Mouse (Mus musculus): ENCODE measurements around the gene BB287469. TPM values are rescaled to one million over a fixed set of nuclear protein-coding genes. Genes with fewer than 3 reads are reported as not detected.
"Not testable (repeated sequence)": the region's sequence is repeated elsewhere in the genome, so short reads cannot be mapped to it uniquely, and the experiment has no call there.

Gene BB287469
- not detected in 2 replicates for polyA plus RNA-seq (2015; fragmentation: Nextera tagmentation; extraction: Ambion mirVana)

GRCm38 (mm10) chr12:87816277-87816676 is at the start of gene BB287469:
Gene BB287469 (plus strand): TSS chr12:87816577.
- WGBS, result 82% methylated on average over 2 of the region's 6 CpGs
- H3K4me3 ChIP-seq (replicated peaks); H3K27ac ChIP-seq; ATAC-seq; H3K9ac ChIP-seq; H3K36me3 ChIP-seq; H3K27me3 ChIP-seq (replicated peaks); H3K4me1 ChIP-seq (replicated peaks); H3K4me2 ChIP-seq (replicated peaks); H3K9me3 ChIP-seq: not testable (repeated sequence)

DNA sequence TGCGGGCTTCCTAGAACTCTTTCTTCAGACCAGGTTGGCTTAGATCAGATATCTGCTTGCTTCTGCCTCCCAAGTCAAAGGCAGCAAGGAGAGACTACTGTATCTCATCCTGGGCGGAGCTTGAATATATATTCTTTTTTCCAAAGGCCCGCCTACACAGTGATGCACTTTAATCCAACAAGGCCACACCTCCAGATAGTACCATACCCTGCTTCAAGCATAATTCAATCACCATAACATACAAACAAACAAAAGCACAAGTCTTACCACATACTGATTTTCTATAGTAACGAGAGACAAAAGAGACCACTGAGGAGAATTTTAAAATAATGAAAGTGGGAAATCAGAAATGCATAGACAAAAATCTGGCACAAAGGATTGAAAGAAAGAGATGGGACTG is 40.7 kb upstream of the BB287469 start, which contains the start of gene Gm21319:
Gm21319 (minus strand) TSS at position 101 of the 400 bp plus-strand sequence.
- not testable (repeated sequence) for H3K4me2 ChIP-seq (replicated peaks); H3K4me1 ChIP-seq (replicated peaks); ATAC-seq; H3K9ac ChIP-seq; H3K4me3 ChIP-seq (replicated peaks); H3K27me3 ChIP-seq (replicated peaks); H3K36me3 ChIP-seq; H3K9me3 ChIP-seq; H3K27ac ChIP-seq
- 87% methylated on average over 4 of the region's 4 CpGs for WGBS

DNA sequence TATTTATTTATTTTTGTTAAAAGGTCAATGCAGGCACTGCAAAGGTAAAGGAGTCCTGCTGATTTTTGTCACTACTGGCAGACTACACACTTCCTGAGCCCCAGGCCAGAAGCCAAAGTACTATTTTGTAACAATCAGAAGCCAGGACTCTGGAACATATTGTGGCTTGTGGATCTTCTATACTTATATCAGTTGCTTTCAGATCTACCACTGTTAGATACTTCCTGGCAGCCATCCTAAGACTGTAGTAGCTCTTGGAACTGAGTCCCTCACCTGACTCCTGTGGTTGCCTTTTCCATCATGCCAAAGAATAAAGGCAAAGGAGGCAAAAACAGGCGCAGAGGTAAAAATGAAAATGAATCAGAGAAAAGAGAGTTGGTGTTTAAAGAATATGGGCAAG is 21.2 kb upstream of the BB287469 start, which contains the start of gene Gm21936:
Gm21936 (plus strand) TSS at position 301 of the 400 bp plus-strand sequence.
- not testable (repeated sequence) for H3K27me3 ChIP-seq (replicated peaks); H3K9ac ChIP-seq; H3K4me1 ChIP-seq (replicated peaks); H3K4me3 ChIP-seq (replicated peaks); H3K9me3 ChIP-seq; H3K36me3 ChIP-seq; H3K4me2 ChIP-seq (replicated peaks); ATAC-seq; H3K27ac ChIP-seq
- WGBS, result 90% methylated on average over 1 of the region's 1 CpGs

DNA sequence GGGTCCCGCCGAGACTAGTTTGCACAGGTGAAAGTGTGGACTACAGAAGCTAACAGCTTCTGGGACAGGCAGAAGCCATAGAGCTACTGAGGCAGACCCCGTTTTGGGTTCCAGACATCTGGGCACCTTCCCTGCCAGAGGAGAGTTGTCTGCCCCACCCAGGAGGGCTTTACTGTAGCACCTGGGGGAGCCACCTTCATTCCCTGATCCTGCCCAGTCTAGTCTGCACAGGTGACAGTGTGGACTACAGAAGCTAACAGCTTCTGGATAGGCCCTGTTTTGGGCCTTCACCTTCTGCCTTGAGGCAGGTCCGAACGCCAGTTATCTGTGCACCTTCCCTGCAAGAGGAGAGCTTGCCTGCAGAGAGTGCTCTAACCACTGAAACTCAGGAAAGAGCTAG is 18.4 kb upstream of the BB287469 start:
- H3K27me3 ChIP-seq (replicated peaks); H3K4me3 ChIP-seq (replicated peaks); H3K36me3 ChIP-seq; H3K9me3 ChIP-seq; H3K4me1 ChIP-seq (replicated peaks); H3K4me2 ChIP-seq (replicated peaks); H3K9ac ChIP-seq; ATAC-seq; H3K27ac ChIP-seq: not testable (repeated sequence)
- 92% methylated on average over 5 of the region's 5 CpGs for WGBS

DNA sequence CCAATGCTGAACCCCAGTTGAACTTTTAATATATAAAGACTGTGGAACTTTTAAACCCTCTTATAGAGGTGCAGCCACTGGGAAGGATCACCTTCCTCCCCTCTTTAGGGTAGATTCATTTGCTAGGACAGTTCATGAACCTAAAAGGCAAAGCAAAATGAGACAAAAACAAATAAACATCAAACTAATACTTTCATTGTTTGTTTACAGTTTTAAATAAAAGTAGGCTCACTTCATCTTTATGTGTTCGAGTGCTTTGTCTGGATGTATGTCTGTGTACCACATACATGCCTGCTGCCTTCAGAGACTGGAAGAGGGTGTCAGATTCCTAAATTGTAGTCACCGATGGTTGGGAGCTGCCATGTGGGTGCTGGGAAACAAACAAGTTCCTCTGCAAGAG is 25.9 kb downstream of the BB287469 start, which contains the start of gene Gm2001:
Gm2001 (minus strand) TSS at position 101 of the 400 bp plus-strand sequence.
- H3K4me3 ChIP-seq (replicated peaks); ATAC-seq; H3K27ac ChIP-seq; H3K9me3 ChIP-seq; H3K36me3 ChIP-seq; H3K4me2 ChIP-seq (replicated peaks); H3K27me3 ChIP-seq (replicated peaks); H3K4me1 ChIP-seq (replicated peaks); H3K9ac ChIP-seq: not testable (repeated sequence)
- 74% methylated on average over 2 of the region's 2 CpGs for WGBS

DNA sequence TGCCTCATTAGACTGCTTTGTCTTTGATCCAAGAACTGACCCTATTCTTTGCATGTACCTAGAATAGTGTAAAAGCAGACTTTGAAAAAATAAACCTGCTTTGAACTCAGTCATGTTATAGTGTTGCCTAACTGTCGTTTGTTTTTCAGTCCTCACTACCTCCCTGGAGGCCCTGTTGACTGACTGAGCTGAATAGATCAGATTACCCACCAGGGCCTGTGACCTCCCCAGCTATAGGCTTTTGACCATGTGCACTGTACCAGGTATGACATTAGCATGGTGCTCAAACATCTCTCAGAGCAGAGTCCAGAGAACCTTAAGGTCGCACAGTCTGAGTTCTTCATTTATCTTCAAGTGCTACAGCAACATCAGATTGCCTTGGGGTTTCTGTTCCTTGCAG is 34.3 kb downstream of the BB287469 start:
- not testable (repeated sequence) for ATAC-seq

DNA sequence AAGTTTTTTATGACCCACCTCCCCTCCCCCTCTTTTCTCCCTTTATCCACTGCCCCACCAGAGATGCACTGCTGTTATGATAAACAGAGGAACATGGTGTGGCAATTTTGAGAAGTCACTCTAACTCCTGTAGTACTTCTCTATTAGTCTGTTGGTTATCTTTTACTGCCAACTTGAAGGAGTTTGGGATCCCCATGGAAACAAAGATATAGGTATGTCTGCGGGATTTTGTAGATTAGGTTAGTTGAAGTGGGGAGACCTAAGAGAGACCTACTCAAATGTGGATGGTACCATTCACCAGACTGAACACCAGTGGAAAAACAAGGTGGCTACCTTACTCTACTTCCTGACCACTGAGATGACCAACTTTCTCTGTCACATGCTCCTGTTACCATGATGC is 39.7 kb downstream of the BB287469 start:
- H3K27me3 ChIP-seq (replicated peaks); H3K4me2 ChIP-seq (replicated peaks); H3K9ac ChIP-seq; H3K4me1 ChIP-seq (replicated peaks); H3K27ac ChIP-seq; H3K36me3 ChIP-seq; H3K4me3 ChIP-seq (replicated peaks); ATAC-seq; H3K9me3 ChIP-seq: not testable (repeated sequence)
- 81% methylated on average over 1 of the region's 1 CpGs for WGBS

More for the DNA sequence above, 34.3 kb downstream of the BB287469 start:
- not testable (repeated sequence) for H3K9me3 ChIP-seq; H3K4me2 ChIP-seq (replicated peaks); H3K27me3 ChIP-seq (replicated peaks); H3K36me3 ChIP-seq; H3K9ac ChIP-seq; H3K4me3 ChIP-seq (replicated peaks); H3K4me1 ChIP-seq (replicated peaks); H3K27ac ChIP-seq
- WGBS, result no CpG with 5 or more reads among the region's 2 CpGs

DNA sequence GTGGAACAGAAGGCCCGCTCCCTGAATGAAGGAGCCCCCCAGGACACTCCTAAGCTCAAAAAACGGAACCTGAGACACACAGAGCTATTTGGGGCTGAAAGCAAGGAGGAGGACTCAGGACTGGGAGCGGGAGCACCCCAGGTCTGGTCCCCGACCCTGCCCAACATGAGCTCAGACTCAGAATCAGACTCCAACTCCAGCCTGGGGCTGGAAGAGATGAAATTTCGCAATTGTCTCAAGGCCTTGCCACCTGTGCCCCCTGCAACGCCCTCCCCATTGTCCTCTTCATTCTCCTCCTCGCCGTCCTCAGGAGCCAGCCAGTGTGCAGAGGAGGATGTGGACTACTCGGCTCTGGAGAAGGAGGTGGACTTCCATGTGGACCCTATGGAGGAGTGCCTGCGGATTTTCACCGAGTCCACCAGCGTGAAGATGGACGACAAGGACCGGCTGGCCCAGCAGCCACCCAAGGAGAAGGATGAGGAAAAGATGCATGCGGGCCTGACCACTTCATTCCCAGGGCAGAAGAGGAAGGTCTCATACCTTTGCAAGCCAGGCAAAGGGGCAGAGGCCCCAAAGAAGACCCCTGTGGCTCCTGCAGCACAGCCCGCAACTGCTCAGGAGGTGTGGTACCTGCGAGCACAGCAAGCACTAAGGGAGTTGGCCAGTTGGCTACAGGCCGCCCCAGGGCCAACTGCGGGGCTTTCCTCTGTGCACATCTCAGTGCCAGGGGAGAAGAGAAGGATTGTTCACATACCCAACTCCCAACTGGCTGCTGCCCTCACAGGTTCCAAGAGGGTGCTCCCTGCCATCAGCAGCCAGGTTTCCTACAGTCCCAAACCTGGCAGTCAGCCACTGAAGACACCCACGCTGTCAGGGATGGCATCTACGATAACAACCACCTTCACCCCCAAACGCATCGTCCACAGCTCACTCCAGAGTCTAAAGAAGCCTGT is 45.6 kb downstream of the BB287469 start:
- not testable (repeated sequence) for H3K9me3 ChIP-seq; H3K4me3 ChIP-seq (replicated peaks); H3K4me2 ChIP-seq (replicated peaks); H3K9ac ChIP-seq; ATAC-seq; H3K27me3 ChIP-seq (replicated peaks); H3K4me1 ChIP-seq (replicated peaks); H3K36me3 ChIP-seq; H3K27ac ChIP-seq
- WGBS, result 84% methylated on average over 23 of the region's 23 CpGs

DNA sequence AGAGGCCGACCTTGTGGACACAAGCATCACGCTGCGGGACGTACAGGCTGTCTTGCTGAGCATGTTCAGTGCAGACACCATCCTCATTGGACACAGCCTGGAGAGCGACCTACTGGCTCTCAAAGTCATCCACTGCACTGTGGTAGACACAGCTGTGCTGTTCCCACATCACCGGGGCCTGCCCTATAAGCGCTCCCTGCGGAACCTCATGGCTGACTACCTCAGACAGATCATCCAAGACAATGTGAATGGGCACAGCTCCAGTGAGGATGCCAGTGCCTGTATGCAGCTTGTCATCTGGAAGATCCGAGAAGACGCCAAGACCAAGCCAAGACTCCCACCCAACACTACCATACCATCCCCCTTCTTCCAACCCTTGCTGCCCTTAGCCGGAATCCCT is 47.3 kb downstream of the BB287469 start:
- ATAC-seq; H3K27me3 ChIP-seq (replicated peaks); H3K4me1 ChIP-seq (replicated peaks); H3K27ac ChIP-seq; H3K36me3 ChIP-seq; H3K9me3 ChIP-seq; H3K4me2 ChIP-seq (replicated peaks); H3K4me3 ChIP-seq (replicated peaks); H3K9ac ChIP-seq: not testable (repeated sequence)
- 95% methylated on average over 10 of the region's 11 CpGs for WGBS

- 83% methylated on average over 2 of the region's 2 CpGs for WGBS
- not testable (repeated sequence) for H3K4me1 ChIP-seq (replicated peaks); H3K9ac ChIP-seq; H3K9me3 ChIP-seq; H3K27me3 ChIP-seq (replicated peaks); H3K27ac ChIP-seq; ATAC-seq; H3K4me2 ChIP-seq (replicated peaks); H3K4me3 ChIP-seq (replicated peaks); H3K36me3 ChIP-seq
Observed at GRCm38 (mm10) chr12:87864048-87864447, 47.7 kb downstream of the BB287469 start.

All from intestine, embryonic 15.5 days (tissue).